Mouse (Mus musculus): ENCODE measurements at regions not wholly inside any gene's neighbourhood (a gene's known extent, or its start where the extent isn't known, plus 50 kb on each side); places are given as distances from the start of the nearest gene placed in this dataset.

GRCm38 (mm10) chr2:179043671-179044070 is 398.6 kb upstream of the Cdh4 start:
- Histone ChIP-seq H3K27me3 (ENCODE audit: poor library complexity, severe bottlenecking) (no peaks in the 10 kb centered on the region), H3K27ac (no peak overlapping the region), H3K9me3 (no peaks in the 10 kb centered on the region), H3K4me1 (peaks cover 16% of the 10 kb centered on the region), H3K36me3 (replicated peaks) (no peaks in the 10 kb centered on the region), H3K4me3 (no peak overlapping the region)
- 78% methylated on average over 4 of the region's 4 CpGs for WGBS
- DNase-seq (ENCODE audit: extremely low spot score, low spot score): no peak

GRCm38 (mm10) chr2:179045361-179045760 is 396.9 kb upstream of the Cdh4 start:
- no peak overlapping the region for H3K27ac ChIP-seq
- no peaks in the 10 kb centered on the region for H3K27me3 ChIP-seq (ENCODE audit: poor library complexity, severe bottlenecking)
- 78% methylated on average over 1 of the region's 1 CpGs for WGBS
- DNase-seq (ENCODE audit: extremely low spot score, low spot score): no peak
- H3K9me3 ChIP-seq: no peaks in the 10 kb centered on the region
- H3K4me3 ChIP-seq: no peak overlapping the region
- H3K36me3 ChIP-seq (replicated peaks): no peaks in the 10 kb centered on the region
- peaks cover 16% of the 10 kb centered on the region for H3K4me1 ChIP-seq

DNA sequence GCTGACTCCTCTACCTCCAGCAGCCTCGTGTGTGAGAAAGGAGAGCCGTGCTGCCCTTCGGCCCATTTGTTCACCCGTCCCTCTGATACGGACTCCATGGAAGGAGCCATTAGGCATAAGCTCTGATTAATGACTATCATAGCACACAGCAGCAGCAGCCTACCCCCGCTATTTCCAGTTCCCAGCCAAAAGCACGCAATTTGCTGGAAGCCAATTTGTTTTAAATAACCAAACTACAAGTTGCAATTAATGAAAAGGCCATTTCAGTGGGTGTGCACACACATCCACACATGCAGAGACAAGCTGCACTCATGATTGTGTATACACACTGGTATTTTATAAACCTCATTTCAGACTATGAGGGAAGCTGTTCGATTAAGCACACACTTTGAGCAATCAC is 387.8 kb upstream of the Cdh4 start:
- DNase-seq (ENCODE audit: extremely low spot score, low spot score): no peak
- Histone ChIP-seq H3K4me1 (peaks cover 3% of the 10 kb centered on the region; the same call in 1 of the 2 replicates), H3K27ac (no peak overlapping the region), H3K4me3 (no peak overlapping the region), H3K27me3 (ENCODE audit: poor library complexity, severe bottlenecking) (no peaks in the 10 kb centered on the region), H3K9me3 (no peaks in the 10 kb centered on the region), H3K36me3 (replicated peaks) (no peaks in the 10 kb centered on the region)
- WGBS: 89% methylated on average over 8 of the region's 8 CpGs

DNA sequence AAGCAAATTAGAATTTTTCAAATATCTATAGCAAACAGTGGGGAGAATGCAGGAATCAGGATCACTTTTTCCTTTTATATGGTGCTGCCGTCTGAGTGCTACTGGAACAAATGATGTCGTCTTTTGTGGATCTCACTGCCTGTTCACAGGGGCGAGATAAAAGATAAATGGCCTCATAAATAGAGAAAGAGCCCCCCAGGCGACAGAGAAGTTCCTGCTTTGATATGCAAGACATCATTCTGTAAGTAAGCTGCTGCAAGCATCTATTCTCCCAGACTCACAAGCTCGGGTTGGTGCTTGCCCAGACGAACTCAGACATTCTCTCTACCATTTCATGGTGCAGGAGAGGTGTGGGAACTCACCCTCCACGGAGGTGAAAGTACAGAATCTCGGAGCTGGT is 377.6 kb upstream of the Cdh4 start:
- 71% methylated on average over 8 of the region's 8 CpGs for WGBS
- Histone ChIP-seq H3K9me3 (no peaks in the 10 kb centered on the region), H3K27me3 (ENCODE audit: poor library complexity, severe bottlenecking) (no peaks in the 10 kb centered on the region; the same call in 1 of the 2 replicates), H3K36me3 (replicated peaks) (no peaks in the 10 kb centered on the region), H3K4me3 (no peak overlapping the region), H3K27ac (no peak overlapping the region), H3K4me1 (peaks cover 18% of the 10 kb centered on the region)
- no peak for DNase-seq (ENCODE audit: extremely low spot score, low spot score)

DNA sequence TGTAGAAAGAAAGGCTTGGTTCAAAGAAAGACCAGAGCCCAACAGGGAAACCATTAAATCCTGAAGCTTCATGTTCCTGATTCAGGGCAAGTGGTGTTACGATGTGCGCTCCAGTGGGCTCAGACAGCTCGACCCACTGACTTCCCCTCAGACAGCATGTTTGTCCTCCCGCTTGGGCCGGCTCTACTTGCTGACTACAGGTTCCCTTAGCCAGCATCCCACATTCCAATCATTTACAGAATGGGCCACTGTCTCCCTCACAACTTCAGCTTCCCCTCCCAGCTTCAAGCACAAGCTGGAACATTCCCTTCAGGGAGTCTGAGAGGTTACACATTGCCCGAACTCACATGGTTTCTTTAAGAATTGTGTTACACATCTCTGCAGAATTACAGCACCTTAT is 372.7 kb upstream of the Cdh4 start:
- Histone ChIP-seq H3K27me3 (ENCODE audit: poor library complexity, severe bottlenecking) (no peaks in the 10 kb centered on the region; the same call in 1 of the 2 replicates), H3K4me1 (peaks cover 5% of the 10 kb centered on the region), H3K36me3 (replicated peaks) (no peaks in the 10 kb centered on the region), H3K9me3 (no peaks in the 10 kb centered on the region), H3K4me3 (no peak overlapping the region), H3K27ac (no peak overlapping the region)
- WGBS: 83% methylated on average over 6 of the region's 6 CpGs
- DNase-seq (ENCODE audit: extremely low spot score, low spot score): no peak

DNA sequence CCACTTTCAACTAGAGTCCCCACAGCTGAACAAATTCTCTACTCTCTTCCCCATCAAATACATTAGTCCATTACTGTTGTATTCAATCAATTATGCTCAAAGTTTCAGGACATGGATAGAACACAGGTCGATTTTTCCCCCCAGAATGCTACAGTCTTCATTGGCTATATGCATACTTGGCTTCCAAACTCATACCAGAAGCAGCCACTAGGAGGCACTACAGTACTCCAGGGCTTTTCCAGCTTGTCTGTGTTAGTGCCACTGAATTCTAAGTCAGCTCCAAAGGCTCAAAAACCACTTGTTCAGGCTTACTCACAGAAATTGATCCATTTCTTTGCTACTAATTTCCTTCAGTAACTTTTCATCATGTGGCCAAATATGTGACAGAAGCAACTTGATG is 371.9 kb upstream of the Cdh4 start:
- no peaks in the 10 kb centered on the region for H3K4me1 ChIP-seq
- no peak overlapping the region for H3K27ac ChIP-seq
- H3K4me3 ChIP-seq: no peak overlapping the region
- DNase-seq (ENCODE audit: extremely low spot score, low spot score): peak; percentile 52
- H3K27me3 ChIP-seq (ENCODE audit: poor library complexity, severe bottlenecking): no peaks in the 10 kb centered on the region; the same call in 1 of the 2 replicates
- no peaks in the 10 kb centered on the region for H3K9me3 ChIP-seq
- H3K36me3 ChIP-seq (replicated peaks): no peaks in the 10 kb centered on the region
- 44% methylated on average over 1 of the region's 1 CpGs for WGBS

DNA sequence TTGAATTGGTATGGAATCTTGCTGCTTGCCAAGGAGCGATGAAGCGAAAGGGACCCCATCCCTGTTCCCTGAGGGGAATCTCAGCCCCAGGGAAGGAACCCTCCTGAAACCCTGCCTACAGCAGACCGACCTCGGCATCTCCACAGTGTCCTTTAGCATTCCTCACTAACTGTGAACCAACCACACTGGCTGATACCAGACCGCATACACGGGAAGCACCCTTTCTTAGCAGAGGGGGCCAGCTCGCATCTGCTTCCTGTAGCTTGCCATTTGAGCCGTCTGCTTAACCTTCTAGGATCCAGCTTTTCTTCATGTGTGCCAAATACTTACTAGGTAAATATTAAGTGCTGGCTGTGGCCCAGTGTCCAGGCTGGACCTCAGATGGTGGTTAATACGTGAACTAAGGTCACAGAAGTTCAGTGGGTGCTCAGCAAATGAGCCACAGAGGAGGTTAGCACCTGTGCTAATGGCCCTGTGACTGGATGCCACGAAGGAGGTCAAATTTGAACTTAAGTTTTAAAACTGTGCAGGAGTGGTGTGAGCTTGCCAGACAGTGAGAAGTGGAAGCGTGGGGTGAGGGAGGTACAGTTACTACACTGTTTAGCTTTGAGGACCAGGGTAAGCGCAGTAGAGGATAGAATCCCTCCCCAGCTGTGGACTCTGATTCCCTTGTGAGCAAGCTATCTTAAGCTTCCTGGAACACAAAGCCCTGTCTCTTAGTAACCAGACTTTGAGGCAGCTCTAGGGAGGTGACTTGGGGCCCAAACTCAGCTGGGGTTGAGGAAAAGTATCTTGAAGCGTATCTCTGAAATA is 361.6 kb upstream of the Cdh4 start:
- DNase-seq (ENCODE audit: extremely low spot score, low spot score): no peak
- Histone ChIP-seq H3K36me3 (replicated peaks) (no peaks in the 10 kb centered on the region), H3K27me3 (ENCODE audit: poor library complexity, severe bottlenecking) (no peaks in the 10 kb centered on the region), H3K4me3 (no peak overlapping the region), H3K4me1 (peaks cover 11% of the 10 kb centered on the region), H3K9me3 (no peaks in the 10 kb centered on the region), H3K27ac (no peak overlapping the region)
- 77% methylated on average over 13 of the region's 13 CpGs for WGBS

GRCm38 (mm10) chr2:179086915-179087314 is 355.3 kb upstream of the Cdh4 start:
- WGBS: 94% methylated on average over 9 of the region's 9 CpGs
- no peak overlapping the region for H3K27ac ChIP-seq
- no peak overlapping the region for H3K4me3 ChIP-seq
- no peaks in the 10 kb centered on the region for H3K9me3 ChIP-seq
- H3K36me3 ChIP-seq (replicated peaks): no peaks in the 10 kb centered on the region
- no peak for DNase-seq (ENCODE audit: extremely low spot score, low spot score)
- H3K27me3 ChIP-seq (ENCODE audit: poor library complexity, severe bottlenecking): no peaks in the 10 kb centered on the region
- H3K4me1 ChIP-seq: peaks cover 6% of the 10 kb centered on the region; the same call in 1 of the 2 replicates

- Histone ChIP-seq H3K4me1 (peaks cover 25% of the 10 kb centered on the region), H3K27ac (no peak overlapping the region), H3K4me3 (no peak overlapping the region), H3K36me3 (replicated peaks) (no peaks in the 10 kb centered on the region), H3K9me3 (no peaks in the 10 kb centered on the region), H3K27me3 (ENCODE audit: poor library complexity, severe bottlenecking) (no peaks in the 10 kb centered on the region)
- no peak for DNase-seq (ENCODE audit: extremely low spot score, low spot score)
- 45% methylated on average over 3 of the region's 3 CpGs for WGBS
These were observed 350.8 kb upstream of the Cdh4 start for GRCm38 (mm10) chr2:179091480-179091879.

DNA sequence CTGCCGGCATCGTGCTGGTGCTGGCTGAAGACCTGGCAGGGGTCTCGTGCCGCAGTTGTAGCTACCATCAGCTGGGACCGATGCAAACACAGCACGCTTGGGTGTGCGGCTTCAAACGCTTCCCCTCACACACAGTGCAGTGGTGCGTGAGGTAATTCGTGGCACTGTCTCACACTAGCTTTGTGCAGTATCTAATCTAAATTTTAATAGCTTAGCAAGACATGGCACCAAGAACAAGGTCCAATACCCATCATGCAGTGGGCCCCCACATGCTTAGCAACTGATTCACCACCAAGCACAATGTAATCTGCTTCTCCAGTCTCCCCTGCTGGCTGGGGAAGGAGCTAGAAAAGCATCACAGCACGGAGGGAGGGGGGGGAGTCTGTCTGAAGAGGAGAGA is 348.2 kb upstream of the Cdh4 start:
- Histone ChIP-seq H3K27me3 (ENCODE audit: poor library complexity, severe bottlenecking) (no peaks in the 10 kb centered on the region), H3K36me3 (replicated peaks) (no peaks in the 10 kb centered on the region), H3K4me3 (no peak overlapping the region), H3K4me1 (peaks cover 30% of the 10 kb centered on the region), H3K9me3 (no peaks in the 10 kb centered on the region), H3K27ac (peak overlapping the region; percentile 40)
- DNase-seq (ENCODE audit: extremely low spot score, low spot score): peak; percentile 19
- WGBS: 63% methylated on average over 11 of the region's 11 CpGs

DNA sequence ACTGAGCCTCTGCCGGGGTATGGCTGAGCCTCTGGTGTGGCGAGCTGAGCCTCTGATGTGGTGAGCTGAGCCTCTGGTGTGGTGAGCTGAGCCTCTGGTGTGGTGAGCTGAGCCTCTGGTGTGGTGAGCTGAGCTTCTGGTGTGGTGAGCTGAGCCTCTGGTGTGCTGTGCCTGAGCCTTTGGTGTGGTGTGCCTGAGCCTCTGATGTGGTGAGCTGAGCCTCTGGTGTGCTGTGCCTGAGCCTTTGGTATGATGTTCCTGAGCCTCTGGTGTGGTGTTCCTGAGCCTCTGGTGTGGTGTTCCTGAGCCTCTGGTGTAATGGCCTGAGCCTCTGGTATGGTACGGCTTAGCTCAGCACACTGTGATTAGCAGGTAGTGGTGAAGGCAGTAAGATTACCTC is 346.2 kb upstream of the Cdh4 start:
- DNase-seq (ENCODE audit: extremely low spot score, low spot score): no peak
- H3K27me3 ChIP-seq (ENCODE audit: poor library complexity, severe bottlenecking): no peaks in the 10 kb centered on the region
- peaks cover 30% of the 10 kb centered on the region for H3K4me1 ChIP-seq
- H3K27ac ChIP-seq: no peak overlapping the region
- no peaks in the 10 kb centered on the region for H3K9me3 ChIP-seq
- no peak overlapping the region for H3K4me3 ChIP-seq
- H3K36me3 ChIP-seq (replicated peaks): no peaks in the 10 kb centered on the region
- WGBS: 88% methylated on average over 3 of the region's 3 CpGs

DNA sequence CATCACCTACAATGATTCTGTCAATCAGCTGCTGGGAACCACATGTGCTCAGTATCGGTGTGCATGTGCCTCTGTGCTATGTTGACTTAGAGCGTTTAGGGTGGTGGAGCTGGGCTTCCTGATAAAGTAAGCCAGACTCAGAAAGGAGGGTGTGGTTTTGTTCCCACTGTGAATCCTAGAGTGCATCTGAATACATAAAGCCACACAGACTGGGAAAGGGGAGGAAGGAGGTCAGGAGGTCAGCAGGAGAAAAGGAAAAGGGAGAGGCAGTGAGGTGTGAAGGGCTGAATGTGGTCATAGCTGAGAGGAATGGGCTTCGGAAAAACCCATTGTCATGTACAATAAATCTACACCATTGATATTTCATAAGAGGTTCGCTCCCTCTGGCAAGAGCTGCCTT is 345.4 kb upstream of the Cdh4 start:
- Histone ChIP-seq H3K4me3 (no peak overlapping the region), H3K4me1 (peaks cover 25% of the 10 kb centered on the region), H3K27me3 (ENCODE audit: poor library complexity, severe bottlenecking) (no peaks in the 10 kb centered on the region), H3K9me3 (no peaks in the 10 kb centered on the region), H3K36me3 (replicated peaks) (no peaks in the 10 kb centered on the region), H3K27ac (no peak overlapping the region)
- 44% methylated on average over 4 of the region's 4 CpGs for WGBS
- DNase-seq (ENCODE audit: extremely low spot score, low spot score): no peak

- Histone ChIP-seq H3K9me3 (no peaks in the 10 kb centered on the region), H3K4me3 (no peak overlapping the region), H3K36me3 (replicated peaks) (no peaks in the 10 kb centered on the region), H3K27ac (no peak overlapping the region), H3K27me3 (ENCODE audit: poor library complexity, severe bottlenecking) (no peaks in the 10 kb centered on the region), H3K4me1 (peaks cover 18% of the 10 kb centered on the region)
- no peak for DNase-seq (ENCODE audit: extremely low spot score, low spot score)
- WGBS: 86% methylated on average over 1 of the region's 1 CpGs
These were observed 342.4 kb upstream of the Cdh4 start for GRCm38 (mm10) chr2:179099783-179100182.
